Mouse (Mus musculus): ENCODE data around the gene Adra2b.
A peak's percentile ranks its signal among the peaks of the same experiment; 100 is the strongest.

Adra2b gene

DNA sequence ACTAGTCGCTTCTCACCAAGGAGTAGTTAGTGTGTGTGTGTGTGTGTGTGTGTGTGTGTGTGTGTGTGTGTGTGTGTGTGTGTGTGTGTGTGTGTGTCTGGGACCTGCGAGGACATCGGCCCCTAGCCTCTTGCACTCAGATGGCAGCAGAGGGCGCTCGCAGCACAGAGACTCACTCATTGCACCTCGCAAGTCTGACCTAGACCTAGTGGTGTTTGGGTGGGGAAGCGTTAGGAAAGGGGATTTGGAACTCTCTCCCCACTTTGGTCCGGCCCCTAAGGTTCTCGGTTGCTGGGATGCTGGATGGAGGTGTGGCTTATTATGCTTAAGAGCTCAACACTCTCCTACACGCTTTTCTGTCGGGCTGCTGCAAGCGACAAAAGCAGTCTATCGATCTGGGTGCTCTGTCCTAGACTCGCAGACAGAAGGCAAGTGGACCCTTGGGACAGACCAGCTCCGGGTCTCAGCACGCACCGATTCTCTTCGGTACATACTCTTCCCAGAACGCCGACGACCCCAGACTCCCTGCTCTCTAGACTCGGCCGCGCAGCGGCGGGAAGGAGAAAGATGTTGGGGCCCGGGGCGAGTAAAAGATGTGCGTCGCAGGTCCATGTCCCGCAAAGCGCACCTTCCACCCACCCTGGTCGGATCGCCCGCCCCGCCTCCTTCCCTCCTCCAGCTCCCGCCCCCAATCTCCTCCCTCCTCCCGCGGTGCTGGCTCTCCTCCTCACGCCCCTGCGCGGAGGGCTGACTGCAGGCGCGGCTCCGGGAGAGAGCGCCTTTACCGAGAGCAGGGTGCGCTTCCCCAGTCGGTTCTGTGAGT lies at the start of gene Adra2b:
Adra2b (plus strand) TSS at position 750 of the 823 bp plus-strand sequence.
- DNase-seq (ENCODE audit: low spot score), result peak; percentile 86

GRCm38 (mm10) chr2:127313878-127314277 lies 49.1 kb upstream of the Adra2b start:
- DNase-seq (ENCODE audit: low spot score), result no peak

DNA sequence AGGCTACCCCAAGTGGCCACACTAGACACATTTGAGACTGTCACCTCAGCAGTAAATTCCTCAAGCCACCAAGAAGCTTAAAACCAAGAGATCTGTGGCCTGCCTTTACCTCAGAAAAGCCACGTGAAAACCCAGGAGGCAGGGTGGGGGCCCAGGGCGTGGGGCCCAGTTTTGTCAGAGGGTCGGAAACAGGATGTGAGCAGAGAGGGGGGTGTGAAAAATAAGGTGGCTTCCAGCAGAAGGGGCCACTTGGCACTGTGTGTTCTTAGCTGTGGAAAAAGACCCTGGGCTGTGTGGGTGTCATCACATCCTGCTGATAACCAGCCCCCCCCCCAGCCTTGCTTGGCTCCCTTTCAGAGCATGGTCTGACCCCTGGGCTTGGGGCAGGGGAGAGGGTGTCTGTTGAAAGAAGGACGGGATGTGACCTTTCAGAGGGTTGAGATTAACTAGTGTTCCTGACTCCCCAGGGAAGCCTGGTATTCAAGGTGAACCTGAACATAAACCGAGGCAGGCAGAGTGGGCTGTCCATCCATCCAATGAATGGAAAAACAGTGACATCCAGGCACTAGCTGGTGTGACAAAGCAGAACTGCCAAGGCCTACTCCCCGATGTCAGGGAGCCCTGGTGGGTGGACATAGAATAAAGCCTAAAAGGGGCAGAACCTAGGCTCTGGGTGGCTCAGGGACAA lies 48.4 kb upstream of the Adra2b start:
- no peak for DNase-seq (ENCODE audit: low spot score)

DNA sequence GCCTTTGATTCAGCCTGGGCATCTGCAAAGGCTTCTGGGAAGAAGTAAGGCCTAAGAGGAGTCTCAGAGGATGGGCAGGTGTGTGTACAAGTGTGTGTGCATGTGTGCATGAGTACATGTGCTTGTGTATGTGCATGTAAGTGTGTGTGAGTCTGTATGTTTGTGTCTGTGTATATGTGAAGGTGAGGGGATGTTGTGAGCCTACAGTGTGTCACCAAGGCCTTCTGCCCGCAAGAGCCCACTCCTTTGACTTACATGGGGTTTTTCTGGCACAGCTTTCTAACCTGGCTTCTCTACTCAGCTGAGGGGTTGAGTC lies 47.9 kb upstream of the Adra2b start:
- DNase-seq (ENCODE audit: low spot score), result no peak

- DNase-seq (ENCODE audit: low spot score), result no peak
Measured at GRCm38 (mm10) chr2:127316431-127316830, 46.6 kb upstream of the Adra2b start.

GRCm38 (mm10) chr2:127318136-127318535 lies 44.9 kb upstream of the Adra2b start:
- DNase-seq (ENCODE audit: low spot score), result no peak

- no peak for DNase-seq (ENCODE audit: low spot score)
Measured at GRCm38 (mm10) chr2:127319071-127319470, 43.9 kb upstream of the Adra2b start.

DNA sequence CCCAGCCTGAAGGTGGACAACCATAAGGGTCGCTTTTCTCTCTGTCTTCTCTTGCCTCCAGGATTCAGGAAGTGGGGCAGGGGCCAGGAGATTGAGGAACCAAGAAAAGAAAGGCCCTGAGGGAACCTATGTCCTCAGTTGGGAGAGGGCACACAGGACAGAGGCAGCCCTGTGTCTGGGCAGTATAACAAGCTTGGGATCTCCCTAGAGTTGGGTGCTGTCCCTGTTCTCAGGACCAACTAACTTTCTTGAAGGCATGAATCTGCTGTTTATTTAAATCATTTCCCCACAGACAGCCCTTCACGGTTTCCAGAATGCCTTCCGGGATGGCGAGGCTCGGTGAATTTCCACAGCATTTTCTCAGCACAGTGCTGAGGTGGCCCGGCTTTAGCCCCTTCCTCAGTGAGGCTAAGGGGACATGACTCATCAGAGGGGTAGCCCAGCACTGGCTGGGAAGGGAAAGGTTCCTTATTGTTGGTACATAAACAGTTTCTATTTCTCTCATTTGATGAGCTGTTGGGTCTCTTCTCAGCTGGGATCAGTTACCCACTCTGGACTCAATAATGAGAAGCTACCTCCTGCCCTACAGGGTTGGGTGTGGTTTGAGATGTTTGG lies 40.2 kb upstream of the Adra2b start:
- DNase-seq (ENCODE audit: low spot score), result no peak

GRCm38 (mm10) chr2:127323667-127324066 lies 39.3 kb upstream of the Adra2b start:
- DNase-seq (ENCODE audit: low spot score), result no peak

DNA sequence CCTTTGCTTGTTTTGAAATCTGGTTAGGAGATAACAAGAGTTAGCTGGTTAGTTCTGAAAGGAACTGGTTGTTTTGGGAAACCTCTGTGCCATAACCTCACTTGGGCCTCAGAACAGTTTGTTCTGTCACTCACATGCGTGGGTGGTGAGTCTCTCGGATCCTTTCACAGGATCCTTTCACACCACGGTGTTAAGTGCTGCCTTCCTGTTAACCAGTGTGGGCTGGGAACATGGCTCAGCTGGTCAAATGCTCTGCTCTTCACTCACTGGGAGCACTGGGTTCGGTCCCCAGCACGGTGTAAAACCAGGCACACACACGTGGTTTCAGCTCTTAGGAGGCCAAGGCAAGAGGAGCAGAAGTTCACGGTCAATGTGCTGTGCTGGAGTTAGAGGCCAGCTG lies 38.6 kb upstream of the Adra2b start:
- DNase-seq (ENCODE audit: low spot score), result no peak

- no peak for DNase-seq (ENCODE audit: low spot score)
Measured at GRCm38 (mm10) chr2:127328090-127328851, 34.7 kb upstream of the Adra2b start.

GRCm38 (mm10) chr2:127332807-127333570 lies 30.0 kb upstream of the Adra2b start:
- no peak for DNase-seq (ENCODE audit: low spot score)

- no peak for DNase-seq (ENCODE audit: low spot score)
Measured at GRCm38 (mm10) chr2:127333945-127334603, 28.9 kb upstream of the Adra2b start.

DNA sequence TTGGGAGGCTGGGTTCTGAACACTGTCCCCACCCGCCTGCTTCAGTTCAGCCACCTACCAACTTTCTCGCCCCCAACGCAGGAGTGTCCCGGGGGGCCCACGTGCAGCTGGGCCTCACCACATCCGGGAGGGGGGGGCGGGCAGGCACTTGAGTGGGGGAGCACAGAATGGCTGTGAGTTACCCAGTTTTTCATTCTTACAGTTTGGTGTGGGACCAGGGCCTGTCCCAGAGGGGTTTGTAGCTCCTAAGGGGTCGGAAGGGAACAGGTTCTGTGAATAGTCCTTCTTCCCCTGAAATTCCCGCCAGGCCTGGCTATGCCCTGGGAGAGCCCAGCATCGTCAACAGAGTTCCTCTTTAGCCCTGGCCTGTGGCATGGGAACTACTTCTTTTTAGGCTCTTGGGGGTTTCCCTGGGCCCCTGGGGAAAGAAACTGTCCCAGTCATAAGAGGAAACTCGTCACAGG lies 27.9 kb upstream of the Adra2b start:
- DNase-seq (ENCODE audit: low spot score), result no peak

- DNase-seq (ENCODE audit: low spot score), result peak; percentile 69
Measured at GRCm38 (mm10) chr2:127335767-127336496, 27.1 kb upstream of the Adra2b start, which contains the start of gene Dusp2. Gene Dusp2 (plus strand): TSS chr2:127336159.

DNA sequence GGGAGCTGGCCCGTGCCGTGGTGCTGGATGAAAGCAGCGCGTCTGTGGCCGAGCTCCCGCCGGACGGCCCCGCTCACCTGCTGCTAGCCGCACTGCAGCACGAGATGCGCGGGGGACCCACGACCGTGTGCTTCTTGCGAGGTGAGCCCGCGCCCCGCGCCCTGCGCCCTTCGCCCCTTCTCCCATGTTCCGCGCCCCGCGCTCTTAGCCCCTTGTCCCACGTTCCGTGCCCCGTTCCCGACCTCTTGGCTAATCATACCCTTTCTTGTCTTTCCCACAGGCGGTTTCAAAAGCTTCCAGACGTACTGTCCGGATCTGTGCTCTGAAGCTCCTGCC lies 26.5 kb upstream of the Adra2b start:
- no peak for DNase-seq (ENCODE audit: low spot score)

DNA sequence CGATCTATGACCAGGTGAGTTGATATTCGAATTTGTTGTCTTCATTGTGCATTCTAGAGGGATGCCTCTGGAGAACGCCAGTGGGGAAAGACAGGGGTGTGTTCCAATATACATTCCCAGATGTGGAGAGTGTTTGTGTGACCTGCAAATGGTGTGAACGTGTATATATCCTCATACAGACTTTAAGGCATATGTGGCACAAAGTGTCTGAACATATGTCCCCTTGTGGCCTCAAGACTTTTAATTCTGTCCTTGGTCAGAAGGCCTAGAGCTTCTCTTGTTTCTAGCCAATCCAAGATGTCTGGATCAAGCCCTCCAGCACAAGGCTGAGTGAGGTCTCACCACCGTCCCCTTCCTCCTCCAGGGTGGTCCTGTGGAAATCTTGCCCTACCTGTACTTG lies 26.1 kb upstream of the Adra2b start:
- no peak for DNase-seq (ENCODE audit: low spot score)

DNA sequence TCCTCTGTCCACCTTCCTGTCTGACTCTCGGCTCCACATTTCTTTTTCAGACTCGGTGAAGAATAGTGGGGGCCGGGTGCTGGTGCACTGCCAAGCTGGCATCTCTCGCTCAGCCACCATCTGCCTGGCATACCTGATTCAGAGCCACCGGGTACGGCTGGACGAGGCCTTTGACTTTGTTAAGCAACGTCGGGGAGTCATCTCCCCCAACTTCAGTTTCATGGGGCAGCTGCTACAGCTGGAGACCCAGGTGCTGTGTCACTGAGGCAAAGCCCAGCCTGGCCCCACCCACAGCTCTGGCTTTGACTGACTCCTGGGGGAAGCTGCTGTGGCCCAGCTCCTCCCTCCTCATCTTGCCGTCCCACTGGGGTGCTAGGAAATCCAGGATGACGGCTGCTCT lies 25.5 kb upstream of the Adra2b start:
- no peak for DNase-seq (ENCODE audit: low spot score)

- DNase-seq (ENCODE audit: low spot score), result no peak
Measured at GRCm38 (mm10) chr2:127338012-127338411, 25.0 kb upstream of the Adra2b start.

GRCm38 (mm10) chr2:127338416-127338815 lies 24.6 kb upstream of the Adra2b start, which contains the start of gene Astl:
Gene Astl (plus strand): TSS chr2:127338639.
- no peak for DNase-seq (ENCODE audit: low spot score)

Data from urinary bladder, postnatal 14 days (tissue).